Mouse (Mus musculus): ENCODE results near the gene Map2k7. TPM values are rescaled to one million over a fixed set of nuclear protein-coding genes. Genes with fewer than 3 reads are reported as not detected.

The Map2k7 gene
- polyA plus RNA-seq, 1 experiment: 35.0 TPM

GRCm38 (mm10) chr8:4259125-4259804 lies 20.7 kb downstream of the Map2k7 start, which contains the start of gene Ctxn1:
Ctxn1 (minus strand) TSS chr8:4259274.
- Histone ChIP-seq H3K36me3 (ENCODE audit: control insufficient read depth, insufficient read depth) (peaks cover 9% of the 10 kb centered on the region), H3K4me2 (ENCODE audit: low read depth) (peak within 1 kb of the TSS; percentile 77), H3ac (ENCODE audit: control insufficient read depth, insufficient read length) (peak within 1 kb of the TSS; percentile 22), H3K27me3 (ENCODE audit: control insufficient read depth, insufficient read depth, insufficient read length) (no peaks in the 10 kb centered on the region), H3K4me3 (peak within 1 kb of the TSS; percentile 31), H3K79me2 (ENCODE audit: control insufficient read depth, insufficient read depth) (no peaks in the 10 kb centered on the region)
- TF ChIP-seq MYOG (IDR thresholded peaks at IDR 0.05; ENCODE audit: control insufficient read depth in 1 of 3, insufficient read depth in 1 of 3, insufficient read length in 2 of 3, low read depth in 2 of 3): no peak
- TF ChIP-seq E2F4 (IDR thresholded peaks at IDR 0.05; ENCODE audit: insufficient read depth): no peak
- no peak for TF ChIP-seq USF1 (IDR thresholded peaks at IDR 0.05; ENCODE audit: low read depth)
- TF ChIP-seq MAX (IDR thresholded peaks at IDR 0.05; ENCODE audit: low read depth): no peak
- TF ChIP-seq POLR2A (IDR thresholded peaks at IDR 0.05; ENCODE audit: insufficient read length, low read depth): peak; percentile 63
- no peak for TF ChIP-seq CEBPB (IDR thresholded peaks at IDR 0.05; ENCODE audit: insufficient read depth, poor library complexity, severe bottlenecking)
- TF ChIP-seq POLR2AphosphoS2 (IDR thresholded peaks at IDR 0.05; ENCODE audit: insufficient read length, low read depth): peak; percentile 95
- TF ChIP-seq TCF12 (IDR thresholded peaks at IDR 0.05; ENCODE audit: insufficient read depth, poor library complexity, severe bottlenecking): no peak

- Histone ChIP-seq H3K4me2 (ENCODE audit: low read depth) (peak overlapping the region; percentile 65), H3ac (ENCODE audit: control insufficient read depth, insufficient read length) (no peak overlapping the region), H3K36me3 (ENCODE audit: control insufficient read depth, insufficient read depth) (peaks cover 15% of the 10 kb centered on the region), H3K79me2 (ENCODE audit: control insufficient read depth, insufficient read depth) (no peaks in the 10 kb centered on the region), H3K27me3 (ENCODE audit: control insufficient read depth, insufficient read depth, insufficient read length) (no peaks in the 10 kb centered on the region), H3K4me3 (no peak overlapping the region)
- TF ChIP-seq TCF12 (IDR thresholded peaks at IDR 0.05; ENCODE audit: insufficient read depth, poor library complexity, severe bottlenecking) (no peak), TCF3 (IDR thresholded peaks at IDR 0.05; ENCODE audit: insufficient read length, low read depth) (no peak), SRF (IDR thresholded peaks at IDR 0.05; ENCODE audit: control insufficient read depth, insufficient read length, low read depth) (no peak), MYOG (IDR thresholded peaks at IDR 0.05; ENCODE audit: control insufficient read depth in 1 of 3, insufficient read depth in 1 of 3, insufficient read length in 2 of 3, low read depth in 2 of 3) (no peak), CEBPB (IDR thresholded peaks at IDR 0.05; ENCODE audit: insufficient read depth, poor library complexity, severe bottlenecking) (no peak), USF1 (IDR thresholded peaks at IDR 0.05; ENCODE audit: low read depth) (no peak), POLR2AphosphoS2 (IDR thresholded peaks at IDR 0.05; ENCODE audit: insufficient read length, low read depth) (no peak), MYOD1 (IDR thresholded peaks at IDR 0.05; ENCODE audit: control insufficient read depth in 1 of 3, insufficient read length in 2 of 3, low read depth in 2 of 3) (no peak), MAX (IDR thresholded peaks at IDR 0.05; ENCODE audit: low read depth) (no peak), POLR2A (IDR thresholded peaks at IDR 0.05; ENCODE audit: insufficient read length, low read depth) (no peak), E2F4 (IDR thresholded peaks at IDR 0.05; ENCODE audit: insufficient read depth) (no peak), REST (IDR thresholded peaks at IDR 0.05; ENCODE audit: insufficient read depth, insufficient read length) (no peak)
Measured at GRCm38 (mm10) chr8:4259805-4260170, 21.2 kb downstream of the Map2k7 start.

GRCm38 (mm10) chr8:4263105-4263791 lies 24.7 kb downstream of the Map2k7 start:
- Histone ChIP-seq H3K79me2 (ENCODE audit: control insufficient read depth, insufficient read depth) (no peaks in the 10 kb centered on the region), H3K27me3 (ENCODE audit: control insufficient read depth, insufficient read depth, insufficient read length) (no peaks in the 10 kb centered on the region), H3K36me3 (ENCODE audit: control insufficient read depth, insufficient read depth) (peaks cover 25% of the 10 kb centered on the region), H3K4me2 (ENCODE audit: low read depth) (no peak overlapping the region), H3ac (ENCODE audit: control insufficient read depth, insufficient read length) (no peak overlapping the region), H3K4me3 (no peak overlapping the region)
- TF ChIP-seq CEBPB (IDR thresholded peaks at IDR 0.05; ENCODE audit: insufficient read depth, poor library complexity, severe bottlenecking) (no peak), E2F4 (IDR thresholded peaks at IDR 0.05; ENCODE audit: insufficient read depth) (no peak), POLR2A (IDR thresholded peaks at IDR 0.05; ENCODE audit: insufficient read length, low read depth) (no peak), MAX (IDR thresholded peaks at IDR 0.05; ENCODE audit: low read depth) (no peak), MYOG (IDR thresholded peaks at IDR 0.05; ENCODE audit: control insufficient read depth in 1 of 3, insufficient read depth in 1 of 3, insufficient read length in 2 of 3, low read depth in 2 of 3) (no peak)

GRCm38 (mm10) chr8:4265160-4265914 lies 26.8 kb downstream of the Map2k7 start:
- Histone ChIP-seq H3K4me2 (ENCODE audit: low read depth) (no peak overlapping the region), H3K79me2 (ENCODE audit: control insufficient read depth, insufficient read depth) (no peaks in the 10 kb centered on the region), H3K36me3 (ENCODE audit: control insufficient read depth, insufficient read depth) (peaks cover 38% of the 10 kb centered on the region), H3K4me3 (no peak overlapping the region), H3K27me3 (ENCODE audit: control insufficient read depth, insufficient read depth, insufficient read length) (no peaks in the 10 kb centered on the region), H3ac (ENCODE audit: control insufficient read depth, insufficient read length) (no peak overlapping the region)
- TF ChIP-seq USF1 (IDR thresholded peaks at IDR 0.05; ENCODE audit: low read depth) (no peak), MYOG (IDR thresholded peaks at IDR 0.05; ENCODE audit: control insufficient read depth in 1 of 3, insufficient read depth in 1 of 3, insufficient read length in 2 of 3, low read depth in 2 of 3) (no peak), TCF12 (IDR thresholded peaks at IDR 0.05; ENCODE audit: insufficient read depth, poor library complexity, severe bottlenecking) (no peak), CEBPB (IDR thresholded peaks at IDR 0.05; ENCODE audit: insufficient read depth, poor library complexity, severe bottlenecking) (no peak), E2F4 (IDR thresholded peaks at IDR 0.05; ENCODE audit: insufficient read depth) (no peak), TCF3 (IDR thresholded peaks at IDR 0.05; ENCODE audit: insufficient read length, low read depth) (no peak), MYOD1 (IDR thresholded peaks at IDR 0.05; ENCODE audit: control insufficient read depth in 1 of 3, insufficient read length in 2 of 3, low read depth in 2 of 3) (no peak), POLR2A (IDR thresholded peaks at IDR 0.05; ENCODE audit: insufficient read length, low read depth) (no peak), REST (IDR thresholded peaks at IDR 0.05; ENCODE audit: insufficient read depth, insufficient read length) (no peak), MAX (IDR thresholded peaks at IDR 0.05; ENCODE audit: low read depth) (no peak), SRF (IDR thresholded peaks at IDR 0.05; ENCODE audit: control insufficient read depth, insufficient read length, low read depth) (no peak), POLR2AphosphoS2 (IDR thresholded peaks at IDR 0.05; ENCODE audit: insufficient read length, low read depth) (no peak)
